Comparison of ENCODE assay signal across 20 mouse cellular contexts in the genomic region with DNA sequence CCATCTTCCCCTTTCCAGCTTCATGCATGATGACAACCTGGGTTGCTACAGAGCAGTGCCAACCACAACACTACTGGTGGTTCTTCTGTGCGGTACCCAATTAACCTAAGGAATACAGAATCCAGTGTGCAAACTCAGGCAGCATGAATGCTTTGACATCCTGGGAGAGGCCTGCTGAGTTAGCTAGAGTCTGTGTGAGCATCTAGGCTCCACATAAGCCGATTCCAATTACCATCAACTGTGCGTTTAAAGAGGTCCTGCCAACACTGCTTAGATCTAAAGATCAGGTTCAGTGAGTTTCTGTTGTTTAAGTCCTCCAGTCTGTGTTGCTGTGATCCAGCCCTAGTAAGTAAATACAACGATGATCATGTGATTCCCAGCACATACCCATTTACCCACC.
"Had no signal": no experiment of that assay in that cellular context is flagged by ENCODE, and none has a peak within 500 bp of the region (broad histone marks: within the 10 kb centered on the region; RNA-seq: fewer than 3 reads in every experiment).

No protein-coding gene starts in this region.

- H3K4me2 ChIP-seq: kidney, embryonic 15.5 days; limb, embryonic 12.5 days; limb, embryonic 15.5 days; liver, embryonic 12.5 days; liver, embryonic 15.5 days; lung, embryonic 15.5 days; neural tube, embryonic 12.5 days; neural tube, embryonic 15.5 days had no signal

- H3K27ac ChIP-seq: kidney, embryonic 15.5 days; limb, embryonic 12.5 days; limb, embryonic 15.5 days; liver, embryonic 12.5 days; liver, embryonic 15.5 days; midbrain, embryonic 10.5 days; neural tube, embryonic 12.5 days; neural tube, embryonic 15.5 days had no signal

- H3K36me3 ChIP-seq: kidney, embryonic 15.5 days; limb, embryonic 12.5 days; limb, embryonic 15.5 days; liver, embryonic 12.5 days; liver, embryonic 15.5 days; lung, embryonic 15.5 days; midbrain, embryonic 10.5 days; neural tube, embryonic 12.5 days; neural tube, embryonic 15.5 days had no signal

- H3K27me3 ChIP-seq: kidney, embryonic 15.5 days; limb, embryonic 15.5 days; liver, embryonic 12.5 days; liver, embryonic 15.5 days; lung, embryonic 15.5 days; neural tube, embryonic 12.5 days; neural tube, embryonic 15.5 days had no signal

- H3K9me3 ChIP-seq: limb, embryonic 12.5 days; limb, embryonic 15.5 days; liver, embryonic 15.5 days; lung, embryonic 15.5 days; midbrain, embryonic 10.5 days; neural tube, embryonic 12.5 days; neural tube, embryonic 15.5 days had no signal

- H3K4me1 ChIP-seq: liver, embryonic 15.5 days; midbrain, embryonic 10.5 days; neural tube, embryonic 12.5 days had no signal

- ATAC-seq: liver, embryonic 12.5 days had no signal

- H3K9ac ChIP-seq: kidney, embryonic 15.5 days; limb, embryonic 12.5 days; limb, embryonic 15.5 days; liver, embryonic 12.5 days; liver, embryonic 15.5 days; lung, embryonic 15.5 days; neural tube, embryonic 12.5 days; neural tube, embryonic 15.5 days had no signal

- H3K4me3 ChIP-seq: kidney, embryonic 15.5 days; limb, embryonic 12.5 days; limb, embryonic 15.5 days; liver, embryonic 12.5 days; liver, embryonic 15.5 days; lung, embryonic 15.5 days; megakaryocyte, embryonic 14.5 days; midbrain, embryonic 10.5 days; neural tube, embryonic 12.5 days; neural tube, embryonic 15.5 days had no signal

- DNase-seq: kidney, adult 8-10 months; kidney, postnatal 10 days; kidney, postnatal 4 days; left cerebral cortex, postnatal 4 days; lung, adult 18-20 months; lung, postnatal 10 days; lung, postnatal 36 days; midbrain, embryonic 14.5 days; thymus, adult 18-20 months; thymus, postnatal 36 days had no signal
